Mouse (Mus musculus) kidney, adult 2 months (tissue): ENCODE results near the gene Shank3. TPM values are rescaled to one million over a fixed set of nuclear protein-coding genes. Genes with fewer than 3 reads are reported as not detected.

Experiments used
- DNase-seq: peaks from one replicate; pipeline ENCODE4 v3.0.0; 2021
- H3K27ac ChIP-seq: fragments of 200-500 bp; 2 replicates; pipeline ENCODE4 v1.5.1; 2012; ENCODE audit warnings: low read depth, low read length, control low read depth, inconsistent platforms; ENCODE audit not compliant: insufficient read depth
- H3K27me3 ChIP-seq: fragments of 200-500 bp; replicated peaks from 2 replicates; pipeline ENCODE4 v1.6.1; 2012; ENCODE audit warnings: mild to moderate bottlenecking, moderate library complexity, low read length, inconsistent platforms; ENCODE audit not compliant: control insufficient read depth, insufficient read depth
- H3K36me3 ChIP-seq: fragments of 200-500 bp; 2 replicates; pipeline ENCODE4 v1.6.1; 2012; ENCODE audit warnings: mild to moderate bottlenecking, moderate library complexity, low read length, inconsistent platforms; ENCODE audit not compliant: control insufficient read depth, insufficient read depth
- H3K4me1 ChIP-seq: fragments of 200-500 bp; 2 replicates; pipeline ENCODE4 v1.6.1; 2011; ENCODE audit warnings: low read length; ENCODE audit not compliant: control insufficient read depth, insufficient read depth
- H3K4me3 ChIP-seq: fragments of 200-500 bp; 2 replicates; pipeline ENCODE4 v1.5.1; 2011; ENCODE audit warnings: mild to moderate bottlenecking, low read depth, low read length, control low read depth; ENCODE audit not compliant: insufficient read depth
- CTCF ChIP-seq: fragments of 200-500 bp; conservative IDR thresholded peaks from 2 replicates; pipeline ENCODE4 v1.5.1; 2011; ENCODE audit warnings: low read depth, mild to moderate bottlenecking, control low read depth, low read length, moderate library complexity, mixed read lengths; ENCODE audit not compliant: insufficient read depth, insufficient read length
- POLR2A ChIP-seq: fragments of 200-500 bp; IDR thresholded peaks from one replicate; pipeline ENCODE4 v1.6.1; 2011; ENCODE audit warnings: low read depth, low read length, control low read depth
- WGBS: fragments of 180-500 bp; shearing (Covaris S2); methylation state at CpG from one replicate; pipeline ENCODE4 v1.1.7; 2018; 5-methylcytosine and 5-hydroxymethylcytosine counted together
- polyA plus RNA-seq: library from polyadenylated mRNA; depleted of rRNA; stranded (reverse); fragments of >200 nt; gene quantifications from 2 replicates; pipeline ENCODE4 v1.2.3, GENCODE M21; 2012; rRNA removed

The Shank3 gene
- polyA plus RNA-seq, result 18.0 and 19.5 TPM in 2 replicates

DNA sequence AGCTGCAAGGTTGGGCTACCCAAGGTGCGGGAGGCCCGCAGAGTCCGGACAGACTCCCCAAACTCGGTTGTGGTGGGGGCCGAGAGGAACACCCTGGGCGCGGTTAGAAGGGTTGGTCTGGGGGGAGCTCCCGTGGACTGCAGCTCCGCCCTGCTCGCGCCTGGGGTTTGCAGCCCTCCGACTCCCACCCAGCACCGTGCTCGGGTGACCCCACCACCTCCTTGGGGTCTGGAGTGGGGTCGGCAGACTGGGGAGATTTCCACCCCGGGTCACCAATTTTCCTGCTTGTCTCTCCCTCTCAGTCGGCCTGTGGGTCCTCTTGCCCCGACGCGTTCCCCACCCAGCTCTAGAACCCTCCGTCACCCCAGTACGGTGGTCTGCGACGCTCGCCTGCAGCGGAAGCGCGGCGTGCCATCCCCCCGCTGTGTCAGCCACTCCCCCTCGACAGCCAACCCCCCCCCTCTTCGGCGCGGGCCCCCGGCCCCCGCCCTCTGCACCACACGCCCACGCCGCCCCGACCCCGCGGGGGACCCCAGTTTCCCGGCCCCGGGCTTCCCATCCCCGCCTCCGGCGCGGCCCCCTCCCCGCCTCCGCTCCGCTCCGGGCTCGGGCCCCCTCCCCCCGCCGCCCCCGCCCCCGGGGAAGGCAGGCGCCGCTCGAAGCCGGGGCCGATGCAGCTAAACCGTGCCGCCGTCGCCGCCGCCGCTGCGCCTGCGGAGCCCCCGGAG, at the start of gene Shank3:
Gene Shank3 (plus strand): TSS at position 663 of the 728 bp plus-strand sequence.
- Histone ChIP-seq H3K4me1 (no peaks in the 10 kb centered on the region), H3K27me3 (no peaks in the 10 kb centered on the region; the same call in none of the 2 replicates), H3K36me3 (no peaks in the 10 kb centered on the region), H3K27ac (peak within 1 kb of the TSS; percentile 68), H3K4me3 (peak within 1 kb of the TSS; percentile 60)
- WGBS, result 3% methylated on average over 41 of the region's 72 CpGs
- no peak for DNase-seq
- no peak for TF ChIP-seq POLR2A
- TF ChIP-seq CTCF, result no peak

DNA sequence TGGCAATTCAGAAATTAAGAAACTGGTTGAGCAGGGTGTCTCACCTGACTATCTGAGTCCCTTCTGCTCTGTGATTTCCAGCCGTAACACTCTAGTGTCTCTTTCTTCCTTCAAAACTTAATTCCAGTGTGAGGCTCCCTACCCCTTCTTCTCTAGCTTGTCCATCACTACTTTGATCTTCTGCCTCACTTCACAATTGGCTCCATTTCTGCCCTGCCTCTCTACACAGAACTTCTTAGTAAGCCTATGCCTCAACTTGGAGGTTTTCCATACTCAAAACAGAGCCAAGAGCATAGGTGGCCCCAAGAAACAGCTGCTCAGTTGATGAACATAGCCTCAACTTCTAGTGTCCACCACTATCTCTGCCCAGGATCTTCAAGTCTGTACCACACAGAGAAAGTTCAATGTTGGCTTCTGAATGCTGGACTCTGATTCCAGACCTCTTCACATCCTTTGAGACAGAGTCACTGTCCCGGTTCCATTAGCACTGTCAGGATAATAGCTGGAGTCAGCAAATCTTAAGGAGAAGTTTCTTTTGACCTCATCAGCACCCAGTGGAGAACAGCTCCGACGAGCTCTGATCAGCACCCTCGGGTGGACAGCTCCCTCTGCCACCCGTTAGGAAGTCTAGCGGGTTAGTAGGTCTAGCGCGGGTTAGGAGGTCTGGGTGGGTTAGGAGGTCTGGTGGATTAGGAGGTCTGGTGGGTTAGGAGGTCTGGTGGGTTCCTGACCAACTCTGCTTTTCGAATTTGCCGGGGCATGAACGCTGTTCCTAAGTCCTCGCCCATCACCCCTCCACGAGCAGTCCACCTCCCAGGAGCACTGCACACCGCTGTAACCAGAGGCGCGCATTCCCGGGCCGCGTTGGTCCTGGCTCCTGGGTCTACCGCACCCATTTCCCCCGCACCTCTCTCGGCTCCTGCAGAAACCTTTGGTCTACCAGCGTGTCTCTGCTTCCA, 46.2 kb upstream of the Shank3 start:
- peak; percentile 63 for DNase-seq
- Histone ChIP-seq H3K27ac (no peak overlapping the region), H3K27me3 (0 out of 2 replicates have a peak, but pooled peaks cover 1% of the 10 kb centered on the region), H3K36me3 (no peaks in the 10 kb centered on the region), H3K4me1 (no peaks in the 10 kb centered on the region), H3K4me3 (no peak overlapping the region)
- WGBS, result 5% methylated on average over 24 of the region's 24 CpGs
- TF ChIP-seq POLR2A (no peak), CTCF (no peak)

DNA sequence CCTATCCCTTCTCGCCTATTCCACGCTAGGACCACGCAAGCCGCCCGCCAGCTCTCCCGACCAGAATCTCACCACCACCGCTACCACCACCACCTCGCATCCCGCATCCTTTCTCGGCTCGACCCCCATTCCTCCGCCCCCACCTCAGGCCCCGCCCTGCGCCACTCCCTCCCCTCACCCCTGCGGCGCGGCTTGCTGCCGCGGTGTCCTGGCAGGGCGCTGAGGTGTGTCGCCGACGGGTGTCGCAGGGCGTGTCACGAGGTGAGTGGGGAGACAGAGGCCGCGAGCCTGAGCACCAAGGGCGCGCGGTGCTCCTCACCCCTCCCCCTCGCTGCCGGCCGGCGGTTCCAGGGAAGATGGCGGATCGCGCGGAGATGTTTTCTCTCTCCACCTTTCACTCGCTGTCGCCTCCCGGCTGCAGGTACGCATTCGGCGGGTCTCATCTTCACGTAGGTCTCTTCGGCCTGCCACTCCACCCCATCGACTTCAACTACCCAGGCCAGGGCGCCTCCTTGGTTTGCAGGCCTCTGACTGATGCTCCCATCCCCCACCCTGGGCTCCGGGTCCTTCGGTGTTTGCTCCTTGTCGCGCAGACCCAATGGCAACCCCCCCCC, 45.5 kb upstream of the Shank3 start, which contains the start of gene Mapk8ip2:
Gene Mapk8ip2 (plus strand): TSS at position 49 of the 614 bp plus-strand sequence.
- H3K36me3 ChIP-seq, result no peaks in the 10 kb centered on the region
- no peak for DNase-seq
- 0 out of 2 replicates have a peak, but pooled peaks cover 1% of the 10 kb centered on the region for H3K27me3 ChIP-seq
- no peaks in the 10 kb centered on the region for H3K4me1 ChIP-seq
- no peak within 1 kb of the TSS for H3K27ac ChIP-seq
- 2% methylated on average over 53 of the region's 53 CpGs for WGBS
- TF ChIP-seq POLR2A (no peak), CTCF (no peak)
- peak within 1 kb of the TSS; percentile 47 for H3K4me3 ChIP-seq

DNA sequence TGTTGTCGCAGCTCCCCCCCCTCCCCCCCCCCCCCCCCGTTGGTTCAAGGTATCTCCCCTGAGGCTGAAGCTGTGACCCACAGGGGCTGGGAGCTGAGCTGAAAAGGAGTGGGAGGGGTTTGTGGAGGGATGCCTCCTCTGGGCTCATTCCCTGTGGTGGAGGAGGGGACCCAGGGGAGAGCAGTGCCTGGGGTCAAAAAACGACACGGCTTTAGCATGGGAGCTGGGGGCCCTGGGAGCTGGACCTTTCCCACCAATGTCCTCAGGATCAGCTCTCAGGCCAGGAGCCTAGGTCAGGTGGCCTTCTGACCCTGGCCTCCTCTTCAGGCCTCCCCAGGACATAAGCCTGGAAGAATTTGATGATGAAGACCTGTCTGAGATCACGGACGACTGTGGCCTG, 44.6 kb upstream of the Shank3 start:
- H3K27me3 ChIP-seq, result 0 out of 2 replicates have a peak, but pooled peaks cover 1% of the 10 kb centered on the region
- WGBS, result 31% methylated on average over 5 of the region's 6 CpGs
- no peaks in the 10 kb centered on the region for H3K36me3 ChIP-seq
- no peak for DNase-seq
- no peak overlapping the region for H3K27ac ChIP-seq
- TF ChIP-seq POLR2A (no peak), CTCF (no peak)
- no peak overlapping the region for H3K4me3 ChIP-seq
- no peaks in the 10 kb centered on the region for H3K4me1 ChIP-seq

DNA sequence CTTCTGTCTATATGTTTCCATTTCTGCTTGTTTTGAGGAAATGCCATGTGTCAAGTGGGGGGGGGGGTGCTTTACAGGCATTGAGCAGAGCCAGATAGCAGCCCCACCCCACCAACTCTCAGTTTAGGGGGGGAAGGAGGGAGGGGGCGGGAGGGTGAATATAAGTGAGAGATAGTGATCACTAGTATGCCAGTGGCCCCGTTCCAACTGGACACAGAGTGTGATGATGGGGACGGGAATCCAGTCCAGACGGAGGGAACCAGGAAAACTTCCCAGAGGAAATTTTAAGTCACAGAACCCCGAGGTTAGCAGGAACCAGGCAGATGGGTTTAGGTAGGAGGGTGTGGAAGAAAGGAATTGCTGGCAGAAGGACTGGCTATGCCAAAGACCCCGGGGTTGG, 43.8 kb upstream of the Shank3 start:
- Histone ChIP-seq H3K4me3 (no peak overlapping the region), H3K4me1 (no peaks in the 10 kb centered on the region), H3K36me3 (no peaks in the 10 kb centered on the region), H3K27me3 (0 out of 2 replicates have a peak, but pooled peaks cover 1% of the 10 kb centered on the region), H3K27ac (no peak overlapping the region)
- TF ChIP-seq CTCF (no peak), POLR2A (no peak)
- DNase-seq, result no peak
- WGBS, result 72% methylated on average over 6 of the region's 6 CpGs

DNA sequence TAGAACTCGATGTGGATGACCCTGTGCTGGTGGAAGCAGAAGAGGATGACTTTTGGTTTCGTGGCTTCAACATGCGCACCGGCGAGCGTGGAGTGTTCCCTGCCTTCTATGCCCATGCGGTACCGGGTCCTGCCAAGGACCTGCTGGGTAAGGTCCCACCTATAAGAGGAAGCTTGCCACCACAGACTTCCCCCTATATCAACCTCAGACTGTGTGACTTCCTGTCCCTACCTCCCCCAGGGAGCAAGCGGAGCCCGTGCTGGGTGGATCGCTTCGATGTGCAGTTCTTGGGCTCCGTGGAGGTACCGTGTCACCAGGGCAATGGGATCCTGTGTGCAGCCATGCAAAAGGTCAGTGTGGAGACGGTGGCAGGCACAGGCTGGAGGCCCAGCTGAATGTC, 40.5 kb upstream of the Shank3 start:
- WGBS, result 76% methylated on average over 15 of the region's 15 CpGs
- H3K36me3 ChIP-seq, result no peaks in the 10 kb centered on the region
- TF ChIP-seq CTCF (no peak), POLR2A (no peak)
- H3K27ac ChIP-seq, result no peak overlapping the region
- 0 out of 2 replicates have a peak, but pooled peaks cover 1% of the 10 kb centered on the region for H3K27me3 ChIP-seq
- DNase-seq, result no peak
- H3K4me3 ChIP-seq, result no peak overlapping the region
- H3K4me1 ChIP-seq, result no peaks in the 10 kb centered on the region
